Comparison of ENCODE assay signal across 8 mouse cellular contexts in genomic region chr1:77496468-77497181, GRCm38 (mm10). TPM values are rescaled to one million over a fixed set of nuclear protein-coding genes. Genes with fewer than 3 reads are reported as not detected.
DNase-seq lines count a peak whose midpoint lies in the region; ATAC-seq and TF ChIP-seq lines count a peak whose summit lies in the region.

No protein-coding gene starts in this region.

- H3K9me3 ChIP-seq in kidney, postnatal 0 days (replicated peaks; ENCODE audit: low read length), result no peaks in the 10 kb centered on the region
- H3K9me3 ChIP-seq in forebrain, postnatal 0 days (ENCODE audit: low read length), result no peaks in the 10 kb centered on the region
- no peaks in the 10 kb centered on the region for H3K9me3 ChIP-seq in midbrain, embryonic 16.5 days (replicated peaks; ENCODE audit: control insufficient read depth, low read length, poor library complexity, severe bottlenecking)

- no peaks in the 10 kb centered on the region for H3K27me3 ChIP-seq in kidney, postnatal 0 days (ENCODE audit: insufficient read depth, low read length)
- H3K27me3 ChIP-seq in forebrain, postnatal 0 days (ENCODE audit: insufficient read depth, low read length), result no peaks in the 10 kb centered on the region
- no peaks in the 10 kb centered on the region for H3K27me3 ChIP-seq in midbrain, embryonic 16.5 days (ENCODE audit: control insufficient read depth, insufficient read depth, low read depth, low read length)

- 37% methylated on average over 11 of the region's 11 CpGs for WGBS in kidney, postnatal 0 days
- WGBS in forebrain, postnatal 0 days, result 8% methylated on average over 11 of the region's 11 CpGs
- WGBS in midbrain, embryonic 16.5 days, result 8% methylated on average over 11 of the region's 11 CpGs

- TF ChIP-seq CTCF in kidney, postnatal 0 days (IDR thresholded peaks at IDR 0.05; ENCODE audit: low read depth), result peak; percentile 33; the same call in 1 of the 2 replicates
- peak; percentile 26; the same call in 1 of the 2 replicates for TF ChIP-seq CTCF in brain, embryonic 14.5 days (IDR thresholded peaks at IDR 0.05; ENCODE audit: borderline replicate concordance, extremely low read depth, insufficient read depth, insufficient read length)
- peak; percentile 48 for TF ChIP-seq CTCF in forebrain, postnatal 0 days (IDR thresholded peaks at IDR 0.05; ENCODE audit: low read depth)

- H3K4me1 ChIP-seq in kidney, postnatal 0 days (replicated peaks; ENCODE audit: insufficient read depth, low read length), result 0 out of 2 replicates have a peak, but pooled peaks cover 8% of the 10 kb centered on the region
- H3K4me1 ChIP-seq in forebrain, postnatal 0 days (ENCODE audit: insufficient read depth), result peaks cover 27% of the 10 kb centered on the region
- peaks cover 47% of the 10 kb centered on the region for H3K4me1 ChIP-seq in midbrain, embryonic 16.5 days (ENCODE audit: control insufficient read depth, insufficient read depth, low read length)

- no peak for DNase-seq in kidney, postnatal 0 days (ENCODE audit: low spot score)
- DNase-seq in kidney, adult 9 months, result no peak
- peak; percentile 97 for DNase-seq in brain, embryonic 14.5 days (ENCODE audit: low read depth)
- DNase-seq in forebrain, postnatal 0 days, result peak; percentile 79
- no peak for DNase-seq in cerebellum, adult 8-10 months
- no peak for DNase-seq in cerebellum, adult 9-10 months
- no peak for DNase-seq in left cerebral cortex, adult 9 months (ENCODE audit: low spot score in 2 of 2)

- H3K36me3 ChIP-seq in kidney, postnatal 0 days (ENCODE audit: insufficient read depth, low read length), result no peaks in the 10 kb centered on the region
- H3K36me3 ChIP-seq in forebrain, postnatal 0 days (ENCODE audit: insufficient read depth), result no peaks in the 10 kb centered on the region
- H3K36me3 ChIP-seq in midbrain, embryonic 16.5 days (ENCODE audit: control insufficient read depth, insufficient read depth, low read length), result no peaks in the 10 kb centered on the region

- H3K4me3 ChIP-seq in kidney, postnatal 0 days (replicated peaks; ENCODE audit: low read depth, low read length), result no peak overlapping the region
- peak overlapping the region; percentile 3; the same call in 1 of the 2 replicates for H3K4me3 ChIP-seq in forebrain, postnatal 0 days (ENCODE audit: low read depth, low read length)
- no peak overlapping the region for H3K4me3 ChIP-seq in midbrain, embryonic 16.5 days (ENCODE audit: low read depth, low read length)

- H3K9ac ChIP-seq in kidney, postnatal 0 days (ENCODE audit: low read depth, low read length), result no peak overlapping the region
- no peak overlapping the region for H3K9ac ChIP-seq in forebrain, postnatal 0 days
- 0 out of 2 replicates have a peak overlapping the region, but pooled peaks have one; percentile 5 for H3K9ac ChIP-seq in midbrain, embryonic 16.5 days (ENCODE audit: low read depth, low read length)

- TF ChIP-seq POLR2A in brain, embryonic 14.5 days (IDR thresholded peaks at IDR 0.05; ENCODE audit: borderline replicate concordance, extremely low read depth, insufficient read depth, insufficient read length, poor library complexity, severe bottlenecking), result no peak

- no peak for ATAC-seq in kidney, postnatal 0 days (replicated peaks; ENCODE audit: low FRiP score, low read depth)
- ATAC-seq in forebrain, postnatal 0 days, result peak; percentile 95
- ATAC-seq in midbrain, embryonic 16.5 days, result peak; percentile 90

- H3K27ac ChIP-seq in kidney, postnatal 0 days, result no peak overlapping the region
- peak overlapping the region; percentile 62 for H3K27ac ChIP-seq in forebrain, postnatal 0 days (ENCODE audit: low read depth, low read length)
- peak overlapping the region; percentile 54; the same call in 1 of the 2 replicates for H3K27ac ChIP-seq in midbrain, embryonic 16.5 days (ENCODE audit: low read length)

- peak overlapping the region; percentile 42 for H3K4me2 ChIP-seq in kidney, postnatal 0 days (ENCODE audit: low read length)
- peak overlapping the region; percentile 31 for H3K4me2 ChIP-seq in forebrain, postnatal 0 days (ENCODE audit: low read depth)
- peak overlapping the region; percentile 31 for H3K4me2 ChIP-seq in midbrain, embryonic 16.5 days (ENCODE audit: low read length)

RNA-seq across cellular contexts. Expression of gene Epha4, which starts 18.3 kb away (rescaled TPM):
- 12.0 and 14.0 TPM in 2 replicates for polyA plus RNA-seq in kidney, postnatal 0 days (2015; fragmentation: Nextera tagmentation; extraction: Ambion mirVana)
- polyA plus RNA-seq in brain, embryonic 14.5 days (2012; rRNA removed), result 56.5 and 61.0 TPM in 2 replicates
- total RNA-seq in forebrain, postnatal 0 days (2014; rRNA removed), result 111 and 118 TPM in 2 replicates
- 45.9 and 58.7 TPM in 2 replicates for polyA plus RNA-seq in forebrain, postnatal 0 days (2015; fragmentation: Nextera tagmentation; extraction: Ambion mirVana)
- polyA plus RNA-seq in midbrain, embryonic 16.5 days (2015; fragmentation: Nextera tagmentation; extraction: Ambion mirVana), result 30.4 and 36.8 TPM in 2 replicates

Comparison
In these comparisons a context has a peak if more than half of its experiments do, and no peak if none do; other contexts are left out.
1. DNase-seq: peak in brain, embryonic 14.5 days (single experiment) and forebrain, postnatal 0 days (single experiment); none in kidney, postnatal 0 days (single experiment), kidney, adult 9 months (single experiment), cerebellum, adult 8-10 months (single experiment), cerebellum, adult 9-10 months (single experiment) and left cerebral cortex, adult 9 months (0 of 2).
2. Peak in every context shown above with its lines, with median percentiles within 50 percentile points of each other: H3K4me2 ChIP-seq and CTCF ChIP-seq.